Mouse (Mus musculus) Patski (cell line): ENCODE measurements around the gene Rabl6. TPM values are rescaled to one million over a fixed set of nuclear protein-coding genes. Genes with fewer than 3 reads are reported as not detected.
A peak's percentile ranks its signal among the peaks of the same experiment; 100 is the strongest.

Source experiments
- ATAC-seq: fragments of 100-300 bp; one replicate; pipeline ENCODE4 v1.8.0; 2021
- CTCF ChIA-PET: fragments of 350-600 bp; sonication (Branson Sonifier 250); formaldehyde crosslinking; loops from one replicate; lab custom pipeline; 2022; ENCODE audit warnings: inconsistent platforms; lab: Charles Lee
- POLR2A ChIA-PET: fragments of 350-600 bp; sonication (Branson Sonifier 250); formaldehyde crosslinking; loops from one replicate; lab custom pipeline; 2022; ENCODE audit warnings: antibody characterized with exemption, inconsistent platforms; lab: Charles Lee
- DNase-seq: peaks from one replicate; pipeline ENCODE4 v3.0.0-alpha.2; 2011; ENCODE audit warnings: low read depth, low spot score
- H3K27me3 ChIP-seq: fragments of 371-371 bp; one replicate; pipeline ENCODE4 v1.5.1; 2021
- CTCF ChIP-seq: fragments of 100-300 bp; IDR thresholded peaks from one replicate; pipeline ENCODE4 v1.5.1; 2021
- in situ Hi-C: fragments of 300-500 bp; cut with MboI; formaldehyde crosslinking; loops from 3 replicates; pipeline ENCODE4 v1.11.1; 2018; ENCODE audit warnings: low pct_unique_long_range_greater_than_20kb, mixed read lengths
- polyA plus RNA-seq: library from polyadenylated mRNA; unstranded; gene quantifications from one replicate; pipeline ENCODE4 v1.2.3, GENCODE M21; 2021

The Rabl6 gene
- polyA plus RNA-seq, 1 experiment from 2014 or later: 90.3 TPM

- no peak for TF ChIP-seq CTCF
- no peaks in the 10 kb centered on the region for H3K27me3 ChIP-seq
- DNase-seq (peak; percentile 77), ATAC-seq (no peak)
- POLR2A ChIA-PET: interaction anchor here (0.9 kb wide), 1 partner anchor 45 kb away, joined by 3 read pairs; no protein-coding TSS in a partner anchor
- CTCF ChIA-PET: interaction anchor here (1.1 to 5.7 kb wide), 6 partner anchors 9 to 50 kb away, joined by 4 to 35 read pairs (median 4); partner anchors contain the start of gene Edf1
- in situ Hi-C loops: no loop called here
These were observed 59.0 kb downstream of the Rabl6 start for GRCm38 (mm10) chr2:25549021-25549991.

GRCm38 (mm10) chr2:25546811-25547491 is 61.4 kb downstream of the Rabl6 start, which contains the start of gene Traf2:
Gene Traf2 (minus strand): TSS chr2:25546940.
- ATAC-seq (peak; percentile 99), DNase-seq (peak; percentile 93)
- no peak for TF ChIP-seq CTCF
- ChIA-PET POLR2A (interaction anchor here (0.7 to 2.3 kb wide), 4 partner anchors 10 to 45 kb away, joined by 3 to 9 read pairs (median 6); partner anchors contain the start of genes C8g, Edf1 and Fbxw5), CTCF (interaction anchor here (1.1 to 5.7 kb wide), 5 partner anchors 9 to 146 kb away, joined by 3 to 35 read pairs (median 5); partner anchors contain the start of gene Edf1)
- H3K27me3 ChIP-seq: no peaks in the 10 kb centered on the region
- in situ Hi-C loops: no loop called here

GRCm38 (mm10) chr2:25545996-25546810 is 62.1 kb downstream of the Rabl6 start:
- ChIA-PET CTCF (interaction anchor here (1.7 to 5.7 kb wide), 3 partner anchors 12 to 145 kb away, joined by 3 to 35 read pairs (median 9); partner anchors contain the start of gene Edf1), POLR2A (interaction anchor here (1.5 to 2.3 kb wide), 2 partner anchors 8 to 11 kb away, joined by 4 to 9 read pairs; partner anchors contain the start of gene Edf1)
- no peaks in the 10 kb centered on the region for H3K27me3 ChIP-seq
- in situ Hi-C loops: no loop called here
- no peak for TF ChIP-seq CTCF
- peak; percentile 17 for ATAC-seq
- DNase-seq: no peak

- TF ChIP-seq CTCF: no peak
- no peak for ATAC-seq
- ChIA-PET CTCF (interaction anchor here (1.1 kb wide), 1 partner anchor 8 kb away, joined by 3 read pairs; no protein-coding TSS in a partner anchor), POLR2A (interaction anchor here (2.4 kb wide), 1 partner anchor 15 kb away, joined by 8 read pairs; the partner anchor contains the start of gene Edf1)
- in situ Hi-C loops: no loop called here
- no peaks in the 10 kb centered on the region for H3K27me3 ChIP-seq
- no peak for DNase-seq
These were observed 66.5 kb downstream of the Rabl6 start for GRCm38 (mm10) chr2:25541644-25542367.

- CTCF ChIA-PET: no interaction called here
- POLR2A ChIA-PET: interaction anchor here (0.5 to 2.4 kb wide), 4 partner anchors 13 to 42 kb away, joined by 3 to 8 read pairs (median 4); partner anchors contain the start of genes Edf1 and Fbxw5
- peak; percentile 87 for DNase-seq
- H3K27me3 ChIP-seq: no peaks in the 10 kb centered on the region
- ATAC-seq: peak; percentile 66
- no peak for TF ChIP-seq CTCF
- in situ Hi-C loops: no loop called here
These were observed 67.8 kb downstream of the Rabl6 start for GRCm38 (mm10) chr2:25540541-25540948.

- TF ChIP-seq CTCF: no peak
- DNase-seq (no peak), ATAC-seq (no peak)
- H3K27me3 ChIP-seq: no peaks in the 10 kb centered on the region
- POLR2A ChIA-PET: no interaction called here
- in situ Hi-C loops: no loop called here
- CTCF ChIA-PET: interaction anchor here (1.0 kb wide), 1 partner anchor 27 kb away, joined by 3 read pairs; no protein-coding TSS in a partner anchor
These were observed 71.8 kb downstream of the Rabl6 start for GRCm38 (mm10) chr2:25536531-25536930.

GRCm38 (mm10) chr2:25534866-25535182 is 73.5 kb downstream of the Rabl6 start:
- CTCF ChIA-PET: no interaction called here
- peak; percentile 22 for ATAC-seq
- H3K27me3 ChIP-seq: no peaks in the 10 kb centered on the region
- TF ChIP-seq CTCF: no peak
- DNase-seq: no peak
- POLR2A ChIA-PET: interaction anchor here (0.7 to 1.2 kb wide), 2 partner anchors 16 to 333 kb away, joined by 3 read pairs; no protein-coding TSS in a partner anchor
- in situ Hi-C loops: no loop called here

GRCm38 (mm10) chr2:25534178-25534865 is 74.0 kb downstream of the Rabl6 start:
- TF ChIP-seq CTCF: no peak
- peak; percentile 94 for DNase-seq
- ChIA-PET POLR2A (interaction anchor here (0.7 to 1.2 kb wide), 3 partner anchors 16 to 334 kb away, joined by 3 read pairs; partner anchors contain the start of gene Edf1), CTCF (interaction anchor here (1.0 to 1.7 kb wide), 4 partner anchors 8 to 20 kb away, joined by 3 to 8 read pairs (median 4); no protein-coding TSS in a partner anchor)
- ATAC-seq: peak; percentile 90
- in situ Hi-C loops: no loop called here
- H3K27me3 ChIP-seq: no peaks in the 10 kb centered on the region
